Mouse (Mus musculus) cerebellum, postnatal 4 days (tissue): Measurements from ENCODE around the gene Chst3.
A peak's percentile ranks its signal among the peaks of the same experiment; 100 is the strongest.
"Not testable (repeated sequence)": the region's sequence is repeated elsewhere in the genome, so short reads cannot be mapped to it uniquely, and the experiment has no call there.

ENCODE experiments used
- DNase-seq, 2 experiments: peaks; one replicate each; pipeline ENCODE4 v3.0.0; 2022; ENCODE audit warnings: low spot score in 2 of 2, mixed read lengths in 1 of 2

The Chst3 gene

DNA sequence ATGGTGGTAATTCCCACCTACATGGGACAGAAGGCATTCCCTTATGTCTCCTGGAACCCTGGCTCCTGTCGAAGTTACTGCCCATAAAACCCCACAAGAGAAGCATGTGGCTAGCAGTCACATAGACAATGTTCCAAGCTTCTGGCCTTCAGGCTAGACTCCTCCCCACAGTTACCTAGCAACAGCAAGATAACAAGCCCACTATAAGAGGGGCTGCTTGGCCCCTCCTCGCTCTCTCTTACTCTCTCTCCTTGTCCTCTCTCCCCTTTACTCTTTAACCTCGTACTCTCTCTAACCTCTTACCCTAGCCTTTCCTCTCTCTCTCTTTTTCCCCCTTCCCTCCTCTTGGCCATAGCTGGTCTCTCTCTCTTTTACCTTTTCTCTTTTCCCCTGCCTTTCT is 57.7 kb downstream of the Chst3 start:
- not testable (repeated sequence) for DNase-seq

DNA sequence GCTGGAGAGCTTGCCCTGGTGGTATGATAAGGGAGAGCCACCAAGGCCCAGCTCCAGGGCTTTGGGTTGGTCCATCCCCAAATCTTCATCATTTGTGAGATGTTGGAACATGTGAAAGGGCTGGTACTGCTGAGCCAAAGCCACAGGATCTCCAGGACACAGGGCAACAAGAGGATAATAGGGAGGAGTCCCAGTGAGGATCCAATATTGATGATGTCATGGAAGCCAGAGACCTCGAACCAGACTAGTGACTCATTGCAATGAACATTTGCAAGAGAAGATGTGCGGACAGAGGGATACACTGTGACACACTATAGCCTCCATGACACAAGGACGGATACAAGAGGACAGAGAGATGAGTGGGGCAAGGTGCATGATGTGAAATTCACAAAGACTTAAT is 60.9 kb downstream of the Chst3 start:
- DNase-seq: no peak

DNA sequence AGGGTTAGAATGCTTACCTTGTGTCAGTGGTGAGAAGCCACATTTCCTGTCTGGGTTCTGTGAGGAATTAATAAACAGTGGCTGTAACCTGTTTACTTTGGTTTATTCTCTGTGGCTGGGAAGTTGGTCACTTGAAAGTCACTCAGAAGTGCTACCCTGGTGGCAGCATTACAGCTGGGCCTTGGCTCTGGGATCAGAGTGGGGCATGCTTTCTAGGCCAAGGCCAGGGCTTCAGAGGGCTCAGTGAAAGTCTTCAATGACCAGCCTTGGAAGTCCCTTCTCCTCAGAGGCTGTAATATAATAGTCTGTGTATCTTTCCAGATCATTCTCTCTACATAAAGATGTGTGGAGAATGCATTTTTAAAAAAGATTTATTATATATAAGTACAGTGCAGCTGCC is 63.0 kb downstream of the Chst3 start:
- no peak for DNase-seq

DNA sequence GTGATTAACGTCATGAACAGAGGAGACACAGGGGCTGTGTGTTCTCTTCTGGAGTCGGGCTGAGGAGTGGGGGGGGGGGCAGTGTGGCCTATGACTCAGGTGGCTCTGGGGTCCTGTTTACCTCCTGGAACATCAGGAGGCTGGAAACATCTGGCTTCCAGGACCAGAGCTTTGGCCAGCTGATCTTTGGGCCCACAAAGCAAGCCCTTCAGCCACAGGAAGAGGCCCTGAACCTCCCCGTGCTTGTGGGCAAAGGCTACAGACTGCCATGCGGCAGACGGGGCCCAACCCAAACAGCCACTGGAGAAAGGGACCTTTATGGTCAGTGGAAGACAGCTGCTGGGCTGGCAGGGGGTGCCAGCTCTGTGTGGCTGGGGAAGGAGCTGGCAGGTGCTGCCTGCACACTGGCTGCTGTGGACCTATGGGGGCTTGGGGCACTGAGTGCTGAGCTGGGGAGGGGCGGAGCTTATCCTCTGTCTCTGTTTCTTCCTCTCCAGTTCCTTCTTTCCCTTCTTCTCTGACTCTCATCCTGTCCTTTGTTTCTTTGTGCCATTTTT is 67.9 kb downstream of the Chst3 start:
- no peak for DNase-seq

DNA sequence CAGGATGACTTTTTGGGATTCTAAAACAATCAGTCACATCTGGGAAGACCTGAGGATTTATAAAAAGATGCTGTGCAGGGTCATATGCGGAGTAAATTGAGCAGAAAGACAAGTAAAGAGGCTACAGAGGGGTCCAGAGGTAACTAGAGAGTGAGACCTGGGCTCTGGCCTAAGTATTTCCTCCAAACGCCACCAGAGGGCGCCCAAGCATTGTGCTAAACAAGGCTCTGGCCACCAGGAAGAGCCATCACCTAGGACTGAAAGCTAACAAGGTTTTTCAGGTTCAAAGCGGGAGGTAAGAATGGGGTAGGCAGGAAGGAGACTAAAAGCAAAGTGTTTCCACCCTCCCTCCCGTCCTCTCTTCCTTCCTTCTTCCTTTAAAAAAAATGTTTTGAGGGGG is 71.0 kb downstream of the Chst3 start:
- peak; percentile 73 to 86 for DNase-seq

DNA sequence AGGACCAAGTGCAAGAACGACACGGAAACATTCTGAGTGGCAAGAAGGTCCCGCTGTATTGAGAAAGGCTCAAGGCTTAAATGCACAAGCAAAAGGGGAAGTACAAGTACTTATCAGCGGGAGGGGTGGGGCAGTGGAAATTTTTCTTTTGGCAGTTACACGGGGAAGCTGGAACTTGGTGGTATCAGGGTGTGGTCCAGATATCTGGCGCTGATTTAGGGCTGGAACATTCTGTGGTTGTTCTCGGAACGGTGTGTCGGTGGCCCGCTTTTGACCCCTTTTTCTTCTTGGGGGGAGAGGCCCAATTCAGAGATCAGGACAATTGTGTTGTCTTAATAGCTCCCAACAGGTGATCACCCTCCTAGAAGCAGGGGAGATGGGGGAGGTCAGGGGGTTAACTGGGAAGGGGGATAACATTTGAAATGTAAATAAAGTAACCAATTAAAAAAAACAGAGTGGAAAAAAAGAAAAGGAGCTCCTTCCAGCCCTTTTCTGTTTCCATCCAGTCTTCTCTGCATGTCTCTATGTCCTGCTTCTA is 71.5 kb downstream of the Chst3 start:
- not testable (repeated sequence) for DNase-seq

DNA sequence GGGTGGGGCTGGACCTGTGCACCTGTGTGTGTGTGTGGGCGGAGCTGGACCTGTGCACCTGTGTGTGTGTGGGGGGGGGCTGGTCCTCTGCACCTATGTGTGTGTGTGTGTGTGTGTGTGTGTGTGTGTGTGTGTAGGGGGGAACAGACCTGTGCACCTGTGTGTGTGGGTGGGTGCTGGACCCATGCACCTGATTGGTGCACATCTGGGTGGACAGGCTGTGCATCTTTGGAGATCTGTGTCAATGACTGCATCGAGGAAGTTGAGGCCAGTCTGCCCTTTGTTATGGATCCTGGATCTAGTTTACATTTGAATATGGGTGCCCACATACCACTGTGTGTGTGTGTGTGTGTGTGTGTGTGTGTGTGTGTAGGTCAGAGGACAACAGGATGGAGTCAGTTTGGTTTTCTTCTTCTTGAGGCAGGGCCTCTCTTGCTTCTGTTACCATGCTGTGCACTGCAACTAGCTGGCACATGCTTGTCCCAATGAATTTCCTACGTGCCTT is 77.4 kb downstream of the Chst3 start:
- DNase-seq: no peak

DNA sequence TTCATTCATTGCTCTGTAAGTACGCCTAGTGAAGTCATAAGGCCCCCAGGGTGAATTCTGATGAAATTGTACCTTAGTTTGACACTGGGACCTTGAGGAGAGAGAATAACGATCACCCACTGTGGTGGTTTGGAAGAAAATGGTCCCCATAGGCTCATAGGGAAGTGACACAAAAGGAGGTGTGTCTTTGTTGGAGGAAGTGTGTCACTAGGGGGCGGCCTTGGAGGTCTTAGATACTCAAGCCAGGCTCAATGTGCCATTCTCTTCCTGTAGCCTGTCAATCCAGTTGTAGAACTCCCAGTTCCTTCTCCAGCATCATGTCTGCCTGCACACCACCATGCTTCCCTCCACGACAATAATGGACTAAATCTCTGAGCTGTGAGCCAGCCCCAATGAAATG is 78.3 kb downstream of the Chst3 start:
- DNase-seq: no peak

DNA sequence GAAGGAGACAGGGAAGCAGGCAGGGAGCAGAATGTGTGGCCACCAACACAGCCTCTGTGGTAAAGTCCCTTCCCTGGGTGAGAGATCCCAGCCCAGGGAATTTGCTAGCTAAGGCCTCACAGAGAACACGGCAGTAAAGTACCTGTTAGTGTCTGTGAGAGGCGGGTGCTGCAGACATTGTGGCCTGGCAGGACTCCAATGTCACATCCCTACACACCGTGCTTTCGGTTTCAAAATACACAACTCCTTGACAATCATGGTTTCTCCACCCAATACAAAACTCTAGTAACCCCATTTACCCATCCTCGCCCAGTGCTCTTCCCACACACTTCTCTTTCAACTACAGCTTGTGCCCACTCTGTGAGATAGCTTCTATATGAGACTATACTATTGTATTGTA is 80.4 kb downstream of the Chst3 start:
- DNase-seq: no peak

DNA sequence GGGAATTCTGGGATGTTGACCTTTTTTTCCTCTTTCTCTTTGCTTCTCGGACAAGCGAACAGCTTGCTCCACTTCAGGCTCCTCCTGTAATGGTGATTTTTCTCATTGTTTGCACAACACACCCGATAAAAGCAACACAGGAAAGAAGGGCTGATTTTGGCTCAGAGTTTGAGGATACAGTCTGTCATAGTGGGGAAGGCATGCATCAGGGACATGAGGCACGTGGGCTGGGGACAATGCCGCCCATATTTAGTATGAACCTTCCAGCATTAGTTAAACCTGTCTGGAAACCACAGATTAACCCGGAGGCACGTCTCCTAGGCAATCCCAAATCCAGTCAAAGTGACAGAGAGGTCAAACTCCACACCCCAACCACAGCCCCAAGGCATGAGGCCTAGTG is 82.1 kb downstream of the Chst3 start:
- DNase-seq: no peak

DNA sequence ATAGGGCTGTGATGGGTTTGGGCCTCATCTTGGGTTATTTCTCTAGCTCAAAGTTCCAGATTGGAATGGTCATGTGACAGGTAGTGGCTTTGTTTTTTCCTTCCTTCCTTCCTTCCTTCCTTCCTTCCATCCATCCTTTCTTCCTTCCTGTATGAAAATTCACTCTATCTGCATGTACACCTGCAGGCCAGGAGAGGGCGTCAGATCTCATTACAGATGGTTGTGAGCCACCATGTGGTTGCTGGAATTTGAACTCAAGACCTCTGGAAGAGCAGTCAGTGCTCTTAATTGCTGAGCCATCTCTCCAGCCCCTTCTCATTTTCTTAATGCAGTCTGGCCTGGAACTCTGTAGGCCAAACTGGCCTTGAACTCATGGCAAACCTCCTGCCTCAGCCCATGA is 83.0 kb downstream of the Chst3 start:
- DNase-seq: not testable (repeated sequence)

DNA sequence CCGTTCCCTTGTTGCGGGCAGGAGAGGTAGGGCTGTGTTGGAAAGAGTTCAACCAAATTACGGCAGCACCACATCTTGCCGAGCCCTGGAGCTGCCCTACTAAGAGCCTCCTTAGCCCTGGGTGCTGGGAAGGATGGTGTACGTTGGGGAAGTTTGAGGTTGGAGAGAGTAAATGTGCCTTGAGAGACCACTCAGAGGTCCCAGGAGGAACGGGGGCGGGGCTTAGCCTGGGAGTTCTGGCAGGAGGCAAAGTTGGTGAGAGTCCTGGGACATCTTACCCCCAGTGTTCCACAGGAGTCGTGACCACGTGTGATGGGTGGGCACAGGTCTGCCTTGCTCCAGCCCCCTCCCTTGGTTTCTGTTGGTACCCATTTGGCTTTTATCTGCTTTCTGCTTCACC is 84.9 kb downstream of the Chst3 start:
- no peak for DNase-seq

DNA sequence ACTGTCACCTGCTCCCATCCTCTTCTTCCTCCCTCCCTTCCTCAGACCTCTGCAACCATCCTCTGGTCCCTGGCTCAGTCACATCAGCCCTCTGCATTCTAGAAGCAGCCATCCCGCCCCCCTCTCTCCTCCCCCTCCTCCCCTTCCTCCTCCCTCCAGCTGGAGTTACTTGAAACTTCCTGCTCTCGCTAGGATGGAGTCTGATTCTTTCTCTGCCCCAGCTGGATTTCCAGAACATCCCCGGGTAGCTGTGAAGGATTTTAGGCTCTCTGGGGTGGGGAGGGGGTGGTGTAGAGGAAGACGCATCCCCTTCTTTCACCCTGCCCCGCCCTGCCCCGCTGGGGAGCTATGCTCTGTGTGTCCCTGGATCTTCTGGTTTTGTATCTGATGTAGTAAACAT is 85.6 kb downstream of the Chst3 start:
- no peak for DNase-seq
